Mouse (Mus musculus) embryonic facial prominence, embryonic 12.5 days (tissue): ENCODE results near the gene Rp9. TPM values are rescaled to one million over a fixed set of nuclear protein-coding genes. Genes with fewer than 3 reads are reported as not detected.

Experiments
- polyA plus RNA-seq: library from polyadenylated mRNA; unstranded; fragments of >200 nt; fragmentation: Nextera tagmentation; extraction: Ambion mirVana; gene quantifications from 2 replicates; pipeline ENCODE4 v1.2.1, GENCODE M21; 2016

Rp9 gene
- polyA plus RNA-seq, 1 experiment from 2014 or later, result 72.5 TPM

Other genes starting within 250 kb of the Rp9 start
- 12.4 and 12.5 TPM in 2 replicates for gene Zfp809, start 244.0 kb downstream of the Rp9 start, polyA plus RNA-seq
- 7.5 and 7.6 TPM in 2 replicates for gene Zfp599, start 209.8 kb downstream of the Rp9 start, polyA plus RNA-seq
- 36.4 and 37.4 TPM in 2 replicates for gene Zfp810, start 162.1 kb downstream of the Rp9 start, polyA plus RNA-seq
- gene Anln, start 80.6 kb downstream of the Rp9 start, polyA plus RNA-seq, result 44.0 and 44.8 TPM in 2 replicates
- 4.6 and 4.8 TPM in 2 replicates for gene 9530077C05Rik, start 58.2 kb downstream of the Rp9 start, polyA plus RNA-seq
- gene Gm17545, start 15.5 kb downstream of the Rp9 start, polyA plus RNA-seq, result not detected in 2 replicates
- 16.7 and 17.3 TPM in 2 replicates for gene Bbs9, start 6.0 kb upstream of the Rp9 start, polyA plus RNA-seq